Mouse (Mus musculus) hindbrain, embryonic 12.5 days (tissue): ENCODE measurements around the gene Aoc3. TPM values are rescaled to one million over a fixed set of nuclear protein-coding genes. Genes with fewer than 3 reads are reported as not detected.
A peak's percentile ranks its signal among the peaks of the same experiment; 100 is the strongest.
"Not testable (repeated sequence)": the region's sequence is repeated elsewhere in the genome, so short reads cannot be mapped to it uniquely, and the experiment has no call there.

Experiments used
- ATAC-seq: fragments of 200-750 bp; cut with Nextera tagmentation; 2 replicates; pipeline ENCODE4 v1.8.0; 2017; ENCODE audit warnings: moderate TSS enrichment; ENCODE audit not compliant: low FRiP score
- H3K27ac ChIP-seq: fragments of 300-500 bp; sonication (generic); 2 replicates; pipeline ENCODE4 v1.5.1; 2016; ENCODE audit warnings: mild to moderate bottlenecking
- H3K27me3 ChIP-seq: fragments of 300-500 bp; sonication (generic); 2 replicates; pipeline ENCODE4 v1.6.1; 2016; ENCODE audit warnings: mild to moderate bottlenecking
- H3K36me3 ChIP-seq: fragments of 300-500 bp; sonication (generic); 2 replicates; pipeline ENCODE4 v1.6.1; 2016; ENCODE audit warnings: mild to moderate bottlenecking
- H3K4me1 ChIP-seq: fragments of 300-500 bp; sonication (generic); 2 replicates; pipeline ENCODE4 v1.6.1; 2016
- H3K4me2 ChIP-seq: fragments of 300-500 bp; sonication (generic); replicated peaks from 2 replicates; pipeline ENCODE4 v1.6.1; 2016; ENCODE audit warnings: mild to moderate bottlenecking
- H3K4me3 ChIP-seq: fragments of 300-500 bp; sonication (generic); 2 replicates; pipeline ENCODE4 v1.5.1; 2016; ENCODE audit warnings: mild to moderate bottlenecking
- H3K9ac ChIP-seq: fragments of 300-500 bp; sonication (generic); 2 replicates; pipeline ENCODE4 v1.6.1; 2016; ENCODE audit warnings: mild to moderate bottlenecking, moderate library complexity
- H3K9me3 ChIP-seq: fragments of 300-500 bp; sonication (generic); replicated peaks from 2 replicates; pipeline ENCODE4 v1.6.1; 2016; ENCODE audit warnings: mild to moderate bottlenecking
- WGBS: fragments of 180-500 bp; shearing (Covaris S2); methylation state at CpG from one replicate; pipeline ENCODE4 v1.1.7; 2016; 5-methylcytosine and 5-hydroxymethylcytosine counted together
- polyA plus RNA-seq: library from polyadenylated mRNA; unstranded; fragments of >200 nt; fragmentation: Nextera tagmentation; extraction: Ambion mirVana; gene quantifications from 2 replicates; pipeline ENCODE4 v1.2.1, GENCODE M21; 2016

Gene Aoc3
- polyA plus RNA-seq, 1 experiment from 2014 or later: not detected

DNA sequence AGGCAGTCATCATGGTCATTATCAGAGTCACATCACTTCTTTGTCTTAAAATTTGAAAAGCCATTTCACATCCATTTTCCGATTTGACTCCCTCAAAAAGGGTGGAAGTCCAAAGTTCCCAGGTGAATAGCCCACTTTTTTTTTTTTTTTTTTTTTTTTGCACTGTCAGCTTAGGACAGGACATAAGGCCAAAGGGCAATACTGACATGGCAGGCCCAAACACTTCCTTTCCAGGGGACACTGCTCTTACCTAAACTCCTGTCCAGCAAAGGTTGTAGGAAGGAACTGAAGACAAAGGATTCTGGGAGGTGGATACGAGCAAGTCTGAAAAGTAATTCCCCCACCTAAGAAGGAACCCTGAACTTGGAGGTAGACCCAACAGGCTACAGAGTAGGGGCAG is 25.5 kb downstream of the Aoc3 start:
- Histone ChIP-seq H3K27me3 (no peaks in the 10 kb centered on the region), H3K4me3 (no peak overlapping the region), H3K4me2 (no peak overlapping the region), H3K9ac (no peak overlapping the region), H3K9me3 (no peaks in the 10 kb centered on the region), H3K4me1 (no peaks in the 10 kb centered on the region), H3K36me3 (no peaks in the 10 kb centered on the region), H3K27ac (no peak overlapping the region)
- ATAC-seq: no peak
- 88% methylated on average over 2 of the region's 2 CpGs for WGBS

DNA sequence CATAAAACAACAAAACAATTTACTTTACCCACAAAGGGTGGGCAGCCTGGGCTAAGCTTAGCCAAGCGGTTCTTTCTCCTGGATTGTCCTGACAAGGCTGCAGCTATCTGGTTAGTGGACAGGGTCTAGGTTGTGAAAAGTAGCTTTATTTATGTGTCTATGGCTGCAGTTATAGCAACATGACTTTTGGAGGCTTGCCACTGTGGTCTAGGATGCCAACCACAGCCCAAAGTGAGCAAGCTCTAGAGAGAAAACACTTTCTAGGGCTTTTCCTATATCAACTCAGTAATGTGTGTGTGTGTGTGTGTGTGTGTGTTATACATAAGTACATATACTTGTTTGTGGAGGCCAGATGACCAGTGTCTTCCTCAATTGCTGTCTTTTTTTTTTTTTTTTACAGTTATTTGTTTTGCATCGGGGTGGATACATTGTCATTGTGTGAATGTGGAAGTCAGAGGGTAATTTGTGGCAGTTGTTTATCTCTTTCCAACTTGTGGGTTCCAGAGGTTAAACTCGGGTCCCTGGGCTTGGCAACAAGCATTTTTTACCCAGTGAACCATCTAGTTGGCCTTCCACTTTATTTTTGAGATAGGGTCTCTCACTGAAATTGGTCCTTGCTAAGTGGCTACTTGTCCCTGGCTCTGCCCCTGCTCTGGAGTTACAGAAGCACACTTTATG is 27.2 kb downstream of the Aoc3 start:
- Histone ChIP-seq H3K27ac (no peak overlapping the region), H3K9me3 (no peaks in the 10 kb centered on the region), H3K4me1 (no peaks in the 10 kb centered on the region), H3K4me2 (no peak overlapping the region), H3K4me3 (no peak overlapping the region), H3K9ac (no peak overlapping the region), H3K27me3 (no peaks in the 10 kb centered on the region), H3K36me3 (no peaks in the 10 kb centered on the region)
- WGBS: 82% methylated on average over 3 of the region's 3 CpGs
- no peak for ATAC-seq

DNA sequence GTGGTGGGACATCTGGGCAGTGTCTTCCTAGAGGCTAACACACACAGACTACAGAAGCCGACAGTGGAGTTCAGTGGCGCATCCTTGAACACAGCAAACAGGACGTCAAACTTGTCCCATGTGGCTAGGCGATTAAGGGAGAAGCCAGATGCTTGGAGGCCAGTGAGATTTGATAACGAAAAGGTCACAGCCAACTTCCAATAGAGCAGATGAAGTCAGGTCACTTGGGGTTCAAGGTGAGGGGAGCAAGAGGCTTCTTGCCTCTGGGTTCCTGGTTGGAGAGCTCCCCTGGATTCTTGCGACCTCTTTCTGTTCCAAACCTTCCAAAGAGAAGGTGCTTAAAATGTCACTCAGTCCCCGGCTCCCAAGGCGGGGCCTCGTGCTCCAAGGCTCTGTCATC is 29.4 kb downstream of the Aoc3 start:
- H3K27ac ChIP-seq: no peak overlapping the region
- H3K9me3 ChIP-seq: no peaks in the 10 kb centered on the region
- no peaks in the 10 kb centered on the region for H3K27me3 ChIP-seq
- H3K36me3 ChIP-seq: no peaks in the 10 kb centered on the region
- H3K4me3 ChIP-seq: no peak overlapping the region
- no peaks in the 10 kb centered on the region for H3K4me1 ChIP-seq
- 79% methylated on average over 9 of the region's 9 CpGs for WGBS
- H3K4me2 ChIP-seq: no peak overlapping the region
- no peak overlapping the region for H3K9ac ChIP-seq
- no peak for ATAC-seq

GRCm38 (mm10) chr11:101360651-101361113 is 30.3 kb downstream of the Aoc3 start:
- Histone ChIP-seq H3K4me2 (no peak overlapping the region), H3K9me3 (no peaks in the 10 kb centered on the region), H3K27ac (0 out of 2 replicates have a peak overlapping the region, but pooled peaks have one; percentile 30), H3K4me1 (no peaks in the 10 kb centered on the region), H3K4me3 (no peak overlapping the region), H3K9ac (no peak overlapping the region), H3K36me3 (no peaks in the 10 kb centered on the region), H3K27me3 (no peaks in the 10 kb centered on the region)
- no peak for ATAC-seq
- WGBS: 61% methylated on average over 3 of the region's 3 CpGs

GRCm38 (mm10) chr11:101364531-101364931 is 34.1 kb downstream of the Aoc3 start:
- H3K4me1 ChIP-seq: no peaks in the 10 kb centered on the region
- ATAC-seq: no peak
- H3K36me3 ChIP-seq: no peaks in the 10 kb centered on the region
- H3K27me3 ChIP-seq: no peaks in the 10 kb centered on the region
- H3K9ac ChIP-seq: no peak overlapping the region
- H3K4me2 ChIP-seq: no peak overlapping the region
- no peak overlapping the region for H3K4me3 ChIP-seq
- H3K27ac ChIP-seq: no peak overlapping the region
- 81% methylated on average over 5 of the region's 5 CpGs for WGBS
- H3K9me3 ChIP-seq: no peaks in the 10 kb centered on the region

- 86% methylated on average over 8 of the region's 8 CpGs for whole genome bisulfite sequencing
- H3K4me1 ChIP-seq: no peaks in the 10 kb centered on the region
- H3K9me3 ChIP-seq: no peaks in the 10 kb centered on the region
- H3K4me3 ChIP-seq: no peak within 1 kb of the TSS
- no peaks in the 10 kb centered on the region for H3K27me3 ChIP-seq
- no peak within 1 kb of the TSS for H3K27ac ChIP-seq
- no peak for ATAC-seq
- H3K36me3 ChIP-seq: no peaks in the 10 kb centered on the region
- H3K4me2 ChIP-seq: no peak within 1 kb of the TSS
- H3K9ac ChIP-seq: no peak within 1 kb of the TSS
Observed at GRCm38 (mm10) chr11:101367326-101367935, 37.0 kb downstream of the Aoc3 start, which contains the start of gene G6pc. Gene G6pc (plus strand): TSS chr11:101367561.

DNA sequence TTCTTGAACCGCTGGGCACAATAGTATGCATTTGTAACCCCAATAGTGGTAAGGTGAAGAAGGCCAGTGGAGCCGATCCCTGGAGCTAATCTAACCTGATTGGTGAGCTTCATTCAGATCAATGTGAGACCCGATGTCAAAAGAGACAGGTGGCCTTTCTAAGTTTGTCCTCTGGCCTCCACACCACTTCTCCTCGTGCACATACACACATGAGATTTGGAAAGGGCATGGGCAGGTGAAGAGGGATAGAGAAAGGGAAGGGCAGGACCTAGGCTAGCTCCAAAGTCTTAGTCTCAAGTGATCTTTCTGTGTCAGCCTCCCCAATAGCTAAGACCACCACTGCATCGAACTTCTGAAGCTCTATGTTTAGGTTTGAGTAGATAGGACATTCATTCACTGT is 39.7 kb downstream of the Aoc3 start:
- H3K9me3 ChIP-seq: no peaks in the 10 kb centered on the region
- 79% methylated on average over 5 of the region's 5 CpGs for WGBS
- ATAC-seq: no peak
- H3K4me1 ChIP-seq: no peaks in the 10 kb centered on the region
- H3K4me2 ChIP-seq: no peak overlapping the region
- H3K36me3 ChIP-seq: no peaks in the 10 kb centered on the region
- no peak overlapping the region for H3K27ac ChIP-seq
- no peak overlapping the region for H3K9ac ChIP-seq
- no peak overlapping the region for H3K4me3 ChIP-seq
- no peaks in the 10 kb centered on the region for H3K27me3 ChIP-seq

DNA sequence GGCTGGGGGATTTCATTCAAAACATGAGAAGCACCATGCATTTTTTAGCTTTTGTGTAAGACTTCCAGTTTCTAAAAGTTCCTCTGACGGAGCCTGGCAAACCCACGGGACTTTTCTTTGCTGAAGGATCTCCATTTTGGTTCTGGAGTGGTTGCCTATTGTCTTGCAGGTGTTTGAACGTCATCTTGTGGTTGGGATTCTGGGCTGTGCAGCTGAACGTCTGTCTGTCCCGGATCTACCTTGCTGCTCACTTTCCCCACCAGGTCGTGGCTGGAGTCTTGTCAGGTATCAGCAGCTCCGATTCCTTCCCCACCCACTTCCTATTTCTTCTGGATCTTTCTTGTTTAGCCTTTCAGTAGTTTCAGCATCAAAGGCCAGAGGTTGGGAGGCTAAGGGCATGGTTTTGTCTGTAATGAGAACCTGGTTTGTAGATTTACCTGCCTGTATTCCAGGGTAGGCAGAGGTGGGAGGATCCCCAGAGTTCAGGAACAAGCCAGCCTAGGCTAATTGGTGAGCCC is 44.1 kb downstream of the Aoc3 start:
- H3K27ac ChIP-seq: no peak overlapping the region
- no peak for ATAC-seq

DNA sequence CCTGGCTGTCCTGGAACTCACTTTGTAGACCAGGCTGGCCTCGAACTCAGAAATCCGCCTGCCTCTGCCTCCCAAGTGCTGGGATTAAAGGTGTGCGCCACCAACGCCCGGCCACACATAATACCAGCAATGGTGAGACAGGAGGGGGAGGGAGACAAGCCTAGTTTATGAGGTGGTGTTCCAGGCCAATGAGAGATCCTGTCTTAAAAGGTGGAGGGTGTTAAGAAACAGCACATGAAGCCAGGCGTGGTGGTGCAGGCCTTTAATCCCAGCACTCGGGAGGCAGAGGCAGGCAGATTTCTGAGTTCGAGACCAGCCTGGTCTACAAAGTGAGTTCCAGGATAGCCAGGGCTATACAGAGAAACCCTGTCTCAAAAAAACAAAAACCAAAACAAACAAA is 47.8 kb downstream of the Aoc3 start:
- not testable (repeated sequence) for H3K36me3 ChIP-seq, ATAC-seq, H3K27me3 ChIP-seq, H3K4me3 ChIP-seq, H3K4me2 ChIP-seq, H3K4me1 ChIP-seq, H3K9ac ChIP-seq, H3K9me3 ChIP-seq, H3K27ac ChIP-seq
- WGBS: 91% methylated on average over 8 of the region's 8 CpGs

More for the DNA sequence above, 44.1 kb downstream of the Aoc3 start:
- Histone ChIP-seq H3K4me1 (no peaks in the 10 kb centered on the region), H3K9ac (no peak overlapping the region), H3K9me3 (no peaks in the 10 kb centered on the region), H3K27me3 (no peaks in the 10 kb centered on the region), H3K4me2 (no peak overlapping the region), H3K36me3 (no peaks in the 10 kb centered on the region), H3K4me3 (no peak overlapping the region)
- 76% methylated on average over 7 of the region's 7 CpGs for WGBS

DNA sequence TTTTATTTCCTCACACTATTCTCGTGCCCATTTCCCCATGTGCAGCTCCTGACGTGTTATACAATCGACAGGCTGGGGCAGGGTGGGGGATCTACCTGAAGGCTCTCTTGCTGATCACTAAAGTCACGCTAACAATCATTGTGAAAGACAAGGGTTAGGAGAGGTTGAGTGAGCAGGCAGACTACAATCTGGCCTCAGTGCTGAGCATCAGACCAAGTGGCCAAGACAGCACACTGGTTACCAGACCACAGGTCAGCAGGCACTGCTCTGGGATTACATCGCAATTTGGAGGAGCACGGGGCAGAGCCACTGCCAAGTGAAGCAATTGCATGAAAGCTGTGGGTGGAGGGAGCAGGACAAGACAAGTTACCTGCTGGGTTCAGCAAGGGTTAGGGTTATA is 48.5 kb downstream of the Aoc3 start:
- ATAC-seq: no peak
- Histone ChIP-seq H3K4me2 (no peak overlapping the region), H3K4me3 (no peak overlapping the region), H3K27me3 (no peaks in the 10 kb centered on the region), H3K36me3 (no peaks in the 10 kb centered on the region), H3K27ac (no peak overlapping the region), H3K4me1 (no peaks in the 10 kb centered on the region), H3K9me3 (no peaks in the 10 kb centered on the region), H3K9ac (no peak overlapping the region)
- WGBS: 87% methylated on average over 6 of the region's 6 CpGs

GRCm38 (mm10) chr11:101381817-101382216 is 51.4 kb downstream of the Aoc3 start:
- H3K36me3 ChIP-seq: no peaks in the 10 kb centered on the region
- H3K4me2 ChIP-seq: no peak overlapping the region
- H3K27ac ChIP-seq: no peak overlapping the region
- H3K27me3 ChIP-seq: no peaks in the 10 kb centered on the region
- H3K4me3 ChIP-seq: no peak overlapping the region
- H3K9me3 ChIP-seq: no peaks in the 10 kb centered on the region
- H3K9ac ChIP-seq: no peak overlapping the region
- no peaks in the 10 kb centered on the region for H3K4me1 ChIP-seq
- ATAC-seq: no peak
- 14% methylated on average over 4 of the region's 4 CpGs for WGBS
